Mouse (Mus musculus): ENCODE results near the gene Kcnf1.
"Not testable (repeated sequence)": the region's sequence is repeated elsewhere in the genome, so short reads cannot be mapped to it uniquely, and the experiment has no call there.

Gene Kcnf1

GRCm38 (mm10) chr12:17159549-17159948, 17.1 kb downstream of the Kcnf1 start:
- DNase-seq (ENCODE audit: low read depth, low spot score), result no peak

DNA sequence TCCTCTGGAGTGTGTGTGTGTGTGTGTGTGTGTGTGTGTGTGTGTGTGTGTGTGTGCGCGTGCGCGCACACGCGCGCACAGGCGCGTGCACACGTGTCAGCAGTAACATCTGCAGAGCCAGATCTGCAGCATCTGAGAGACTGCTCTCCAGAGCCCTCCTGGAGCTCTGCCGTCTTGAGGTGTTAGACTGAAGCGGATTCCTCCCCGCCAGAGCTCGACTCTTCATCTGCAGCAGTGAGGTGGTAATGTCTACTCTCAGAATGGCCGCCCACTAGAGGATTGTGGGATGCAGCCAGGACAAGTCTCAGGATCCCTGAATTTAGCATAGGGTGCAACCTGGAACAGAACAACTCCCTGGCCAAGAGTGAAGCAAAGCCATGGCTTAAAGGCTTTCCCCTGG, 19.1 kb downstream of the Kcnf1 start:
- peak; percentile 18 for DNase-seq (ENCODE audit: low read depth, low spot score)

DNA sequence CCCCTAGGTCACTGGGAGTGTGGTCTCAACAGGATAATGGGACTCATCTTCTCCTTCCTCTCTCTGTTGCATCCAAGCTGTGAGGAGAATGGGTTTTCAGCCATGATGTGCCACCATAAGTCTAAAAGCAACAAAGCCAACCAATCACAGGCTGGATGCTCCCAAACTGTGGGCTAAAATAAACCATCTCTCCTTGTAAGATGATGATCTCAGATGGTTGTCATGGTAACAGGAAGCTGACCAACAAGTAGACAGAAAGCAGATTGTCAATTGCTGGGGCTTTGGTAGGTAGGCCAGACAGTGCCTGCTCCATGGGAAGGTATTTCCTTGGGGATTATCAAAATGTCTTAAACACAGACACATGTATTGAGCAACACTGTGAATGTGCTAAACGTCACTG, 20.9 kb downstream of the Kcnf1 start:
- DNase-seq (ENCODE audit: low read depth, low spot score), result no peak

DNA sequence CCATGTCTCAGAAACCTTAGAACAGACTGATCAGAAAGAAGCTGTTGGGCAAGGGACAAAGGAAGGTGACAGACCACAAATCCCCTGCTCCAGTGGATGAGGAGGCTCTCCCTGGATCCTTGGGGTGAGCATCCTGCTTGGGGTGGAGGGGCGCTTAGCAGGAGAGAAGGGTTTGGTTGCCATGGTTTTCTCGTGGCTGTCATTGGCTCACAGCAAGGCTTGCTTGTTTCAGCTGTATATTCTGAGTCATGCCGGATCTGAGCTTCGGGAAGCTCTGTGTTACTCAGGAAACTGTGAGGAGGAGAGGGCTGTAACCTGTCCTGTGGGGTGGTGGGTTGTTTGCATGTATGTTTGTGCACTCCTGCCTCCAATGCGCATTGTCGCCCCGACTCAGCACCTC, 23.8 kb downstream of the Kcnf1 start:
- DNase-seq (ENCODE audit: low read depth, low spot score), result peak; percentile 73

- no peak for DNase-seq (ENCODE audit: low read depth, low spot score)
These were observed 27.8 kb downstream of the Kcnf1 start for GRCm38 (mm10) chr12:17148920-17149319.

DNA sequence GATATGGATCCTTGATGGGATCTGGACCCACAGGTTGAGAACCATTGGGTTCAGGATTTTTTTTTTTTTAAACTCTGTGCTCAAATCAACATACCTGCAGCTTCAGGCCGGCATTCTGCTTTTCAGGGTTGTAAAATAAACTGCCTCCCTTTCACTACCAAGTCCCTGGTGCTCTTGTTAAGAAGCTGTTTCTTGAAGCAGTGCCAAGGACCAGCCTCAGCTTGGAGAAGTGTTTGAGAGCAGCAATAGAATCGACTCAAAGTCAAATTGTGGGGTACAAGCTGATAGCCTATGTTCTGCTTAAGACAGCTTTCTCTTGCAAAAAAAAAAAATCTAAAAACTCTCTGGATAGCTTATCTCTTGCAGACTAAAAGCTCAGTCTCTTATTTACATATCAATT, 34.9 kb downstream of the Kcnf1 start:
- no peak for DNase-seq (ENCODE audit: low read depth, low spot score)

- no peak for DNase-seq (ENCODE audit: low read depth, low spot score)
These were observed 36.3 kb downstream of the Kcnf1 start for GRCm38 (mm10) chr12:17140436-17140835.

DNA sequence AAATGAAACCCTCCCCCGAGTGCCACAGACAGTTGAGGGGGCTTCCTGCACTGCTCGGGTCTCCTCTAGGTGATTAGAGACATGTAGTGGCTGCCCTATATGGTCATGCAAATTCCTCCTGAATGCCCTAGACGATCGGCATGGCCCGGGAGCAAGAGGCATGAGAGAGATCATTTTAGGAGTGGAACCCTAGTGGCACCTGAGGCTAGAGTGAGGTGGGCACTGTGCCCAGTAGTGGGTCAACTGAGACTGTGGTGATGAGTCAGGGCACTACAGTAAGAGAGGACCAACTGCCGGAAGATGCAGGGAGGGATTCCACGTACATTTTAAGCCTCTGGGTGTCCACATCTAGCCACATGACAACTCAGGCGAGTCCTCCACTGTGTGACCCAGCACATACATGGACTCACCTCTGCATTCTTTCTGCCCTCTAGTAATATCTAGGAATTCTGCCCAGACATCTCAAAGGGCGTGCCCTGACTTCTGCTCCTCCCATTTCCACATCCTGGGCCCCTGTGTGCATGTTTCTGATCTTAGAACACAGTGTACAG, 42.1 kb downstream of the Kcnf1 start:
- no peak for DNase-seq (ENCODE audit: low read depth, low spot score)

- no peak for DNase-seq (ENCODE audit: low read depth, low spot score)
These were observed 44.4 kb downstream of the Kcnf1 start for GRCm38 (mm10) chr12:17132243-17132642.

- no peak for DNase-seq (ENCODE audit: low read depth, low spot score)
These were observed 45.1 kb downstream of the Kcnf1 start for GRCm38 (mm10) chr12:17131563-17131962.

DNA sequence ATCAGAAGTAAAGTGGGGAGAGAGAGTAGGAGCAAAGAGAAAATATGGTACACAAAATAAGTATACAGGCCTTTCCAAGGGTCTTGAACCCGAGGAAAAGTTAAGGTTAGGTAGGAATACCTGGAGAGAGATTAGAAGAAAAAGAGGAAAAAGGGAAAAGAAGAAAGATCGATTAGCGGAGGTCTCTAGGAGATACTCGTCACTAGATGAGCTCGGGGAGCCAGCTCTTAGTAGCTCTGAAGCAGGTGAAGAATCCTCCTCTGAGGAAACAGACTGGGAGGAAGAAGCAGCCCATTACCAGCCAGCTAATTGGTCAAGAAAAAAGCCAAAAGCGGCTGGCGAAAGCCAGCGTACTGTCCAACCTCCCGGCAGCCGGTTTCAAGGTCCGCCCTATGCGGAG, 53.8 kb downstream of the Kcnf1 start:
- DNase-seq (ENCODE audit: low read depth, low spot score), result not testable (repeated sequence)
